Mouse (Mus musculus) lung, embryonic 16.5 days (tissue): ENCODE measurements around the gene Fam107b. TPM values are rescaled to one million over a fixed set of nuclear protein-coding genes. Genes with fewer than 3 reads are reported as not detected.
"Not testable (repeated sequence)": the region's sequence is repeated elsewhere in the genome, so short reads cannot be mapped to it uniquely, and the experiment has no call there.

ENCODE experiments used
- ATAC-seq: fragments of 200-750 bp; cut with Nextera tagmentation; 2 replicates; pipeline ENCODE4 v1.8.0; 2017; ENCODE audit warnings: low read depth, mild to moderate bottlenecking, moderate library complexity
- H3K27ac ChIP-seq: fragments of 300-500 bp; sonication (generic); 2 replicates; pipeline ENCODE4 v1.5.1; 2014; ENCODE audit warnings: mild to moderate bottlenecking, control low read depth, low read length
- H3K27me3 ChIP-seq: fragments of 300-500 bp; sonication (generic); 2 replicates; pipeline ENCODE4 v1.6.1; 2014; ENCODE audit warnings: low read depth, low read length, mixed read lengths; ENCODE audit not compliant: control insufficient read depth, insufficient read depth
- H3K36me3 ChIP-seq: fragments of 300-500 bp; sonication (generic); 2 replicates; pipeline ENCODE4 v1.6.1; 2014; ENCODE audit warnings: low read length; ENCODE audit not compliant: control insufficient read depth, insufficient read depth
- H3K4me1 ChIP-seq: fragments of 300-500 bp; sonication (generic); replicated peaks from 2 replicates; pipeline ENCODE4 v1.6.1; 2014; ENCODE audit warnings: low read length, mixed read lengths; ENCODE audit not compliant: control insufficient read depth, insufficient read depth
- H3K4me2 ChIP-seq: fragments of 300-500 bp; sonication (generic); 2 replicates; pipeline ENCODE4 v1.6.1; 2014; ENCODE audit warnings: low read depth, low read length, control low read depth
- H3K4me3 ChIP-seq: fragments of 300-500 bp; sonication (generic); 2 replicates; pipeline ENCODE4 v1.5.1; 2014; ENCODE audit warnings: mild to moderate bottlenecking, low read length, control low read depth
- H3K9ac ChIP-seq: fragments of 300-500 bp; sonication (generic); 2 replicates; pipeline ENCODE4 v1.6.1; 2014; ENCODE audit warnings: low read length, control low read depth
- H3K9me3 ChIP-seq: fragments of 300-500 bp; sonication (generic); 2 replicates; pipeline ENCODE4 v1.6.1; 2016; ENCODE audit warnings: low read length; ENCODE audit not compliant: control insufficient read depth
- WGBS: fragments of 180-500 bp; shearing (Covaris S2); extraction: QIAGEN DNeasy Blood & Tissue Kit; methylation state at CpG from one replicate; pipeline ENCODE4 v1.1.7; 2014; 5-methylcytosine and 5-hydroxymethylcytosine counted together
- polyA plus RNA-seq: library from polyadenylated mRNA; unstranded; fragments of >200 nt; fragmentation: Nextera tagmentation; extraction: Ambion mirVana; gene quantifications from 2 replicates; pipeline ENCODE4 v1.2.1, GENCODE M21; 2015

The Fam107b gene
- polyA plus RNA-seq, 1 experiment from 2014 or later, result 33.3 TPM

- WGBS, result 39% methylated on average over 3 of the region's 3 CpGs
- ATAC-seq, result peak; percentile 9; the same call in 1 of the 2 replicates
- H3K4me3 ChIP-seq, result no peak overlapping the region
These were observed 142.2 kb downstream of the Fam107b start for GRCm38 (mm10) chr2:3712369-3713042.

DNA sequence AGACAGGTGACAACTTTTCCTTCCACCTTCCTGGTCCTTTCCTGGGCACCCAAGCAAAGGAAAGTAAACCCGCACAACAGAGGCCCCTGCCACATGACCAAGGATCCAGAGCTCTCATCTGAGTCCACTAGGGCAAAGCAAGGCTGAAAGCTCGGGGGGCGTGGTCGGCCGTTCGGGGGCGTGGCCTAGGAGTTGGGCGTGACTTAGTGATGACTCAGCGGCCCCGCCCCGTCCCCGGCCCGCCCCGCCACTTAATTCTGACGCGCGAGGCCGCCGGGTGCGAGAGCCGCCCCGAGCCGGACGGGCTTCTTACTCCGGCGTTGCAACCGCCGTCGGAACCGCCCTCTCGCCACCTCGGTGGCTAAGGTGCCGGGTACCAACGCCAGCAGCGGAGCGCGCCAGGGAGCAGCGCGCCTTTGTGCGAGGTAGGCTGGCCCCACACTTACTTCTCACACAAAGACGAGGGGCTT is 143.0 kb downstream of the Fam107b start:
- H3K36me3 ChIP-seq, result no peaks in the 10 kb centered on the region
- peak overlapping the region; percentile 73 for H3K27ac ChIP-seq
- ATAC-seq, result peak; percentile 96
- no peaks in the 10 kb centered on the region for H3K27me3 ChIP-seq
- H3K4me3 ChIP-seq, result peak overlapping the region; percentile 95
- H3K9me3 ChIP-seq, result no peaks in the 10 kb centered on the region
- peak overlapping the region; percentile 96 for H3K4me2 ChIP-seq
- H3K9ac ChIP-seq, result peak overlapping the region; percentile 93
- WGBS, result under 1% methylated on average over 41 of the region's 41 CpGs
- peaks cover 19% of the 10 kb centered on the region; the same call in 1 of the 2 replicates for H3K4me1 ChIP-seq

More at GRCm38 (mm10) chr2:3712369-3713042, 142.2 kb downstream of the Fam107b start:
- no peak overlapping the region; the same call in 1 of the 2 replicates for H3K27ac ChIP-seq
- H3K4me2 ChIP-seq, result peak overlapping the region; percentile 96; the same call in 1 of the 2 replicates
- H3K9me3 ChIP-seq, result no peaks in the 10 kb centered on the region
- H3K4me1 ChIP-seq, result peaks cover 18% of the 10 kb centered on the region; the same call in 1 of the 2 replicates
- H3K36me3 ChIP-seq, result no peaks in the 10 kb centered on the region
- no peak overlapping the region for H3K9ac ChIP-seq
- H3K27me3 ChIP-seq, result no peaks in the 10 kb centered on the region

GRCm38 (mm10) chr2:3713682-3714361 is 143.5 kb downstream of the Fam107b start:
- Histone ChIP-seq H3K27me3 (no peaks in the 10 kb centered on the region), H3K4me1 (peaks cover 19% of the 10 kb centered on the region; the same call in 1 of the 2 replicates)
- peak; percentile 66 for ATAC-seq

GRCm38 (mm10) chr2:3714511-3714910 is 144.2 kb downstream of the Fam107b start:
- Histone ChIP-seq H3K27ac (no peak overlapping the region), H3K27me3 (no peaks in the 10 kb centered on the region), H3K36me3 (no peaks in the 10 kb centered on the region), H3K4me3 (peak overlapping the region; percentile 95), H3K9ac (peak overlapping the region; percentile 93), H3K4me1 (peaks cover 19% of the 10 kb centered on the region; the same call in 1 of the 2 replicates), H3K4me2 (peak overlapping the region; percentile 96), H3K9me3 (no peaks in the 10 kb centered on the region)
- no peak for ATAC-seq
- WGBS, result 36% methylated on average over 1 of the region's 1 CpGs

More at GRCm38 (mm10) chr2:3713682-3714361, 143.5 kb downstream of the Fam107b start:
- Histone ChIP-seq H3K9me3 (no peaks in the 10 kb centered on the region), H3K9ac (peak overlapping the region; percentile 93), H3K36me3 (no peaks in the 10 kb centered on the region), H3K4me2 (peak overlapping the region; percentile 96), H3K27ac (peak overlapping the region; percentile 73), H3K4me3 (peak overlapping the region; percentile 95)
- WGBS, result under 1% methylated on average over 32 of the region's 38 CpGs

DNA sequence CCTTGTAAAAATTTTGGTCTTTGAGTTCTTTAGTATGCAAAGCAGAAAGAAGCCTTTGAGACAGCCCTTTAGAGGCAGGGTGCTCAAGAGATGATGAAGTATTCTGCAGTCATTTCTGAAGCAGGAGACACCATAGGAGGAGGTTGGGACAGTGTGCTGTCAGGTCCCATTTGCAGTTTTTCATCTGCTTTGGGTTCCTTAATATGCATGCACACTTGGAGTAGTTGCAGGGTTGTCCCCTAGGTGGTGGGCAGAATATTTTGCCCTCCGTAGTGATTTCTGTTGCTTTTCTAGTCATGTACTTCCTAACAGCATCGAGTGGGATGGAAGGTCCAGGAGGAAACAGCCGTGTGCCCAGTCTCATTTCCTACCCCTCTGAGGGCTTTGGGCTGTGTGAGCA is 145.1 kb downstream of the Fam107b start:
- Histone ChIP-seq H3K27ac (no peak overlapping the region), H3K9ac (no peak overlapping the region), H3K27me3 (no peaks in the 10 kb centered on the region), H3K4me2 (peak overlapping the region; percentile 35; the same call in 1 of the 2 replicates), H3K36me3 (no peaks in the 10 kb centered on the region), H3K9me3 (no peaks in the 10 kb centered on the region), H3K4me1 (peaks cover 19% of the 10 kb centered on the region; the same call in 1 of the 2 replicates), H3K4me3 (peak overlapping the region; percentile 18; the same call in 1 of the 2 replicates)
- WGBS, result 37% methylated on average over 3 of the region's 3 CpGs
- ATAC-seq, result no peak

DNA sequence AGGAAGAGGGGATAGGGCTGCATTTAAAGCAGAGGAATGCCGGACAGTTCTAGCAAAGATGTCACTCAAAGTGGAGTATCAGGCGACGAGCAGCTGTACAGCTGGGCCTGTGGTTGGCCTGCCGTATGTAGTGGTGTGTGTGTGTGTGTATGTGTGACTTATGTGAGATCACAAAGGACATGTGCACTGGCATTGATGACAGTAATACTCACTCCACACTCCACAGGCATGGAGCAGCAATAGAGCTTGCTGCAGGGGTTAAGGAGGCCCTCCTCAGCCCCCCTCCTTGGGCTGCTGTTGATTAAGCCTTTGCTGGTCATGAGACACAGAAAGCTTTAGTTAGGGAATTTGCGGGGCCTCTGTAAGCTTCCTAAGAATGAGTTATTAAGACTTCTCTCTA is 147.0 kb downstream of the Fam107b start:
- 47% methylated on average over 5 of the region's 5 CpGs for WGBS
- no peak overlapping the region for H3K4me3 ChIP-seq
- no peaks in the 10 kb centered on the region for H3K36me3 ChIP-seq
- H3K27ac ChIP-seq, result no peak overlapping the region
- H3K4me2 ChIP-seq, result no peak overlapping the region
- H3K9ac ChIP-seq, result no peak overlapping the region
- no peaks in the 10 kb centered on the region for H3K9me3 ChIP-seq
- peaks cover 22% of the 10 kb centered on the region; the same call in 1 of the 2 replicates for H3K4me1 ChIP-seq
- H3K27me3 ChIP-seq, result no peaks in the 10 kb centered on the region
- ATAC-seq, result no peak

DNA sequence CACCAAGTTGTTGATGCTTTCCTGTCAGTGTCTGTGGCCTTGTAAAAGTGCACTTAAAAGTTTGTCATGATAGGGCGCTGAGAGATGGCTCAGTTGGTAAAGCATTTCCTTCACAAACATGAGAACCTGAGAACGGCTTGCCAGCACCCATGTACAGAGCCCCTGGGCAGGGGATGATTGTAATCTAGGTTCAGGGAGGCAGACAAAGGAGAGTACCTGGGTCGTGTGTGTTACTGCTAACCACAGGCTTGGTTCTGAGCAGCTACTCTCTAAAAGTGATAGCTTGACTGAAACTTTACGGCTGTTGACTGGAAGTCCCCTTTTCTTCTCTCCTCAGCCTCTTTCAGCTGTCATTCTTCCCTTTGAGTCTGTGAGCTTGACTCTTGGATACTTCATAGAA is 147.6 kb downstream of the Fam107b start:
- no peaks in the 10 kb centered on the region for H3K9me3 ChIP-seq
- no peaks in the 10 kb centered on the region for H3K27me3 ChIP-seq
- H3K27ac ChIP-seq, result no peak overlapping the region
- peaks cover 22% of the 10 kb centered on the region; the same call in 1 of the 2 replicates for H3K4me1 ChIP-seq
- 62% methylated on average over 4 of the region's 4 CpGs for WGBS
- no peak for ATAC-seq
- H3K9ac ChIP-seq, result no peak overlapping the region
- H3K4me3 ChIP-seq, result no peak overlapping the region
- no peaks in the 10 kb centered on the region for H3K36me3 ChIP-seq
- H3K4me2 ChIP-seq, result no peak overlapping the region

DNA sequence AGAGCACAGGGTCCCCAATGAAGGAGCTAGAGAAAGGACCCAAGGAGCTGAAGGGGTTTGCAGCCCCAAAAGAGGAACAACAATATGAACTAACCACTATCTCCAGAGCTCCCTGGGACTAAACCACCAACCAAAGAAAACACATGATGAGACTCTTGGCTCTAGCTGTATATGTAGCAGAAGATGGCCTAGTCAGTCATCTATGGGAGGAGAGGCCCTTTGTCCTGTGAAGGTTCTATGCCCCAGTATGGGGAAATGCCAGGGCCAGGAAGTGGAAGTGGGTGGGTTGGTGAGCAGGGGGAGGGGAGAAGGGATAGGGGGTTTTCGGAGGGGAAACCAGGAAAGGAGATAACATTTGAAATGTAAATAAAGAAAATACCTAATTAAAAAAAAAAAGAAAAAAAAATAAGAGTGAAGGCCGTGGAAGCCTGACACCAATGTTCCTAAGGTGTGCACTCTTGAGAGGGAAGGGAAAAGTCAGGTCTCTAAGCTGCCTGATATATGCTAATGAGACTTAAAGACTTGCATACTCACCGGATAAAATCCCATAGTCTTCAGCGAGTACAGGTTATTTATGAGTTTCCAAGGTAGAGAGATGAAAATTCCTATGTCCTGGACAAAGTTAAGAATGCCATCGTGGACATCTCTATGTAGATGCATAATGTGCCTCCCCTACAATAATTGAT is 149.3 kb downstream of the Fam107b start:
- not testable (repeated sequence) for H3K9ac ChIP-seq, ATAC-seq, H3K4me3 ChIP-seq, H3K9me3 ChIP-seq, H3K36me3 ChIP-seq, H3K27me3 ChIP-seq, H3K4me2 ChIP-seq, H3K27ac ChIP-seq
- 65% methylated on average over 5 of the region's 5 CpGs for WGBS
- peaks cover 15% of the 10 kb centered on the region; the same call in 1 of the 2 replicates for H3K4me1 ChIP-seq
